Comparison of ENCODE assay signal across 8 mouse cellular contexts in the genomic region with DNA sequence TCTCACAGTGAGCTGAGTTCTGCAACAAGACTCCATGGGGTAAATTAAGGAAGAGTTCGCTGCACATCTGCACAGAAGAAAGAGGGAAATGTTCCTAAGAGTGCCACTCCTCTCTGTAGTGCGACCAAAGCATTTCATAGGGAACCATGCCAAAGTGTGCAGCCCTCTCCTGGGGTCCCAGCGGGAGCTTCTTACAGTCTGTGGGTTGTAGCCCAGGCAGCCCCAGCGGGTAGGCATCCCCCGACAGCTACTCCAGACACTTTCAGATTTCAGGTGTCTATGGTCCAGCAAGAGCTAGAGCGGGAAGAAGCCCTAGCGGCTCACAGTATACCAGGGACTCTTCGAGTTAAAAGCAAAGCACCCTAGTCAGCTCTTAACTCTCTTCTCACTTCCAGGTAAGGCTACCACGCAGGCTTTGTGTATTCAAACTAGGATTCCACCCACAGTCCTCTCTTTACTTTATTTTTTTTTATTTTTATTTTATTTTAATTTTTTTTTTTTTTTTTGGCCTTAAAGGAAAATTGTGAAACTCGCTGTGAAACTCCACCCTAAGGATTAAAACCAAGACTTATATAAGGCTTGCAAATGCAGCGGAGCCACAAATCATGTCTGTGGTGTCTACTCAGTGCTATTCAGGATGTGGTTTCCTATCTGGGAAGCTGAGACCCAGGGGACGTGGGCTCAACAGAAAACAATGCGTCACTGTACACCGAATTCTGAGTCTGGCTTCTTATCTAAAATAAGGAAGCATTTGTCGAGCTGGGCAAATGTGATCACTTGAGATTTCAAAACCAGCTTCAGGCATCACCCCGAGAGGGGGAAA.
DNase-seq lines count a peak whose midpoint lies in the region; ATAC-seq lines count a peak whose summit lies in the region.

No protein-coding gene starts in this region.

- peaks cover 25% of the 10 kb centered on the region for H3K4me1 ChIP-seq in hindbrain, embryonic 15.5 days (replicated peaks)

- H3K9me3 ChIP-seq in hindbrain, embryonic 15.5 days: no peaks in the 10 kb centered on the region

- no peak overlapping the region for H3K4me3 ChIP-seq in hindbrain, embryonic 15.5 days

- DNase-seq in kidney, adult 9 months: peak; percentile 54
- no peak for DNase-seq in kidney, postnatal 10 days
- DNase-seq in B cell, adult 2 months: peak; percentile 36 to 55
- DNase-seq in brain, adult 2 months (ENCODE audit: low read depth, low spot score): peak; percentile 71
- no peak for DNase-seq in adrenal gland, postnatal 14 days
- DNase-seq in thymus, postnatal 36 days: no peak
- no peak for DNase-seq in adrenal gland, adult 8-10 months

- no peak for ATAC-seq in hindbrain, embryonic 15.5 days (ENCODE audit: low FRiP score, low read depth)

- H3K27ac ChIP-seq in hindbrain, embryonic 15.5 days (replicated peaks): peak overlapping the region; percentile 47; the same call in 1 of the 2 replicates

- no peaks in the 10 kb centered on the region for H3K27me3 ChIP-seq in hindbrain, embryonic 15.5 days

- WGBS in hindbrain, embryonic 15.5 days: 59% methylated on average over 16 of the region's 16 CpGs

- no peaks in the 10 kb centered on the region for H3K36me3 ChIP-seq in hindbrain, embryonic 15.5 days

- no peak overlapping the region for H3K4me2 ChIP-seq in hindbrain, embryonic 15.5 days

- H3K9ac ChIP-seq in hindbrain, embryonic 15.5 days: no peak overlapping the region

Comparison
In these comparisons a context has a peak if more than half of its experiments do, and no peak if none do; other contexts are left out.
1. DNase-seq: peak in kidney, adult 9 months (single experiment), B cell, adult 2 months (2 of 2) and brain, adult 2 months (single experiment); none in kidney, postnatal 10 days (single experiment), adrenal gland, postnatal 14 days (single experiment), thymus, postnatal 36 days (0 of 2) and adrenal gland, adult 8-10 months (single experiment).